21 mouse cellular contexts compared by ENCODE assay signal in genomic region chr4:70552120-70552519, GRCm38 (mm10).
"Had no signal": no experiment of that assay in that cellular context is flagged by ENCODE, and none has a peak within 500 bp of the region (broad histone marks: within the 10 kb centered on the region; RNA-seq: fewer than 3 reads in every experiment).

No protein-coding gene starts in this region.

- ATAC-seq: liver, postnatal 0 days; lung, postnatal 0 days; midbrain, embryonic 13.5 days; midbrain, embryonic 15.5 days had no signal

- H3K27me3 ChIP-seq: lung, embryonic 15.5 days; midbrain, embryonic 13.5 days; midbrain, embryonic 15.5 days; neural tube, embryonic 13.5 days; neural tube, embryonic 15.5 days had no signal

- H3K4me3 ChIP-seq: lung, embryonic 15.5 days; megakaryocyte, embryonic 14.5 days; midbrain, embryonic 13.5 days; midbrain, embryonic 15.5 days; neural tube, embryonic 13.5 days; neural tube, embryonic 15.5 days had no signal

- H3K4me2 ChIP-seq: lung, embryonic 15.5 days; midbrain, embryonic 11.5 days; midbrain, embryonic 13.5 days; midbrain, embryonic 15.5 days; neural tube, embryonic 13.5 days; neural tube, embryonic 15.5 days had no signal

- H3K27ac ChIP-seq: lung, embryonic 15.5 days; macrophage; midbrain, embryonic 13.5 days; midbrain, embryonic 15.5 days; neural tube, embryonic 13.5 days; neural tube, embryonic 15.5 days had no signal

- H3K9ac ChIP-seq: liver, postnatal 0 days; lung, embryonic 15.5 days; midbrain, embryonic 13.5 days; midbrain, embryonic 15.5 days; neural tube, embryonic 13.5 days; neural tube, embryonic 15.5 days had no signal

- H3K9me3 ChIP-seq: lung, embryonic 15.5 days; megakaryocyte, embryonic 14.5 days; midbrain, embryonic 13.5 days; midbrain, embryonic 15.5 days; neural tube, embryonic 13.5 days; neural tube, embryonic 15.5 days had no signal

- DNase-seq: liver, postnatal 0 days; lung, adult 2 months; lung, postnatal 14 days; lung, postnatal 36 days; retina, postnatal 1 day; right cerebral cortex, adult 18-20 months; right cerebral cortex, postnatal 25 days; right cerebral cortex, postnatal 4 days; spleen, adult 18-20 months; thymus, adult 18-20 months; thymus, postnatal 14 days; thymus, postnatal 36 days had no signal

- H3K36me3 ChIP-seq: lung, embryonic 15.5 days; midbrain, embryonic 13.5 days; midbrain, embryonic 15.5 days; neural tube, embryonic 13.5 days; neural tube, embryonic 15.5 days had no signal

- H3K4me1 ChIP-seq: lung, embryonic 15.5 days; megakaryocyte, embryonic 14.5 days; midbrain, embryonic 13.5 days; midbrain, embryonic 15.5 days; neural tube, embryonic 13.5 days; neural tube, embryonic 15.5 days had no signal
